8 mouse cellular contexts compared by ENCODE assay signal in the genomic region with DNA sequence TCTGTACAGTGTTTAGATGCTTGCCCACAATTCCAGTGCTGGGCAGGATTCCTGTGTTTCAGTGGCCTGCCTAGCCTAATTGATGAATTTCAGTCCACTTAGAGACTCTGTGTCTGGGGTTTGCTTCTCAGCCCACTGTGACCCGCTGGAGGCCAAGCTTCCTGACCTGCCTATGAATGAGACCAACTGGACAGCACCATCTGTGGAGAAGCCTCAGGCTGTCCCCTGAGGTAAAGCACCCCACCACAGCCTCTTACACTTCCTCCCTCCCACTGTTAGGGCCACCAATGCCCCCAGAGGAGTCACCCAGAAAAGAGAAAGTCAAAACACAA. TPM values are rescaled to one million over a fixed set of nuclear protein-coding genes. Genes with fewer than 3 reads are reported as not detected.
DNase-seq lines count a peak whose midpoint lies in the region; ATAC-seq and TF ChIP-seq lines count a peak whose summit lies in the region.

No protein-coding gene starts in this region.

- no peaks in the 10 kb centered on the region for H3K27me3 ChIP-seq in megakaryocyte, embryonic 14.5 days (replicated peaks)
- no peaks in the 10 kb centered on the region; the same call in 1 of the 2 replicates for H3K27me3 ChIP-seq in limb, embryonic 12.5 days
- H3K27me3 ChIP-seq in small intestine, adult 2 months (ENCODE audit: control insufficient read depth, insufficient read depth, low read length): no peaks in the 10 kb centered on the region

- H3K4me3 ChIP-seq in megakaryocyte, embryonic 14.5 days (replicated peaks): peak overlapping the region; percentile 88
- H3K4me3 ChIP-seq in limb, embryonic 12.5 days (replicated peaks): peak overlapping the region; percentile 31
- peak overlapping the region; percentile 48 for H3K4me3 ChIP-seq in small intestine, adult 2 months (ENCODE audit: low read depth, low read length)

- WGBS in limb, embryonic 12.5 days: 20% methylated on average over 1 of the region's 1 CpGs
- WGBS in small intestine, adult 2 months: 29% methylated on average over 1 of the region's 1 CpGs

- no peak overlapping the region; the same call in 1 of the 2 replicates for H3K9ac ChIP-seq in limb, embryonic 12.5 days (replicated peaks)

- TF ChIP-seq POLR2A in small intestine, adult 2 months (IDR thresholded peaks at IDR 0.05; ENCODE audit: low read depth, low read length): no peak

- H3K4me1 ChIP-seq in megakaryocyte, embryonic 14.5 days: peaks cover 54% of the 10 kb centered on the region
- peaks cover 19% of the 10 kb centered on the region for H3K4me1 ChIP-seq in limb, embryonic 12.5 days (replicated peaks)
- H3K4me1 ChIP-seq in small intestine, adult 2 months (ENCODE audit: control insufficient read depth, insufficient read depth, insufficient read length, low read length): peaks cover 10% of the 10 kb centered on the region

- 0 out of 2 replicates have a peak, but pooled peaks have one; percentile 56 for ATAC-seq in cerebellum, adult (ENCODE audit: insufficient number of reproducible peaks, low FRiP score, low TSS enrichment)
- ATAC-seq in megakaryocyte, adult 5-6 weeks (ENCODE audit: poor library complexity, severe bottlenecking): no peak
- peak; percentile 23 for ATAC-seq in limb, embryonic 12.5 days (ENCODE audit: insufficient number of reproducible peaks, insufficient read depth, low FRiP score, low TSS enrichment, low read depth)

- DNase-seq in cerebellum, adult 9-11 months: no peak
- DNase-seq in spleen, adult 18-20 months: no peak
- no peak for DNase-seq in right cerebral cortex, postnatal 4 days

- H3K4me2 ChIP-seq in limb, embryonic 12.5 days: peak overlapping the region; percentile 62

- no peak for TF ChIP-seq CTCF in small intestine, adult 2 months (IDR thresholded peaks at IDR 0.05; ENCODE audit: extremely low read depth, insufficient read length, insufficient replicate concordance, low read depth, low read length)

- H3K27ac ChIP-seq in limb, embryonic 12.5 days: peak overlapping the region; percentile 62
- no peak overlapping the region for H3K27ac ChIP-seq in small intestine, adult 2 months (ENCODE audit: insufficient read depth, low read depth, low read length)

- peaks cover 4% of the 10 kb centered on the region for H3K36me3 ChIP-seq in megakaryocyte, embryonic 14.5 days (replicated peaks; ENCODE audit: low read length)
- H3K36me3 ChIP-seq in limb, embryonic 12.5 days: no peaks in the 10 kb centered on the region
- no peaks in the 10 kb centered on the region for H3K36me3 ChIP-seq in small intestine, adult 2 months (ENCODE audit: control insufficient read depth, insufficient read depth, low read length)

- H3K9me3 ChIP-seq in megakaryocyte, embryonic 14.5 days: peaks cover 15% of the 10 kb centered on the region
- peaks cover 4% of the 10 kb centered on the region; the same call in 1 of the 2 replicates for H3K9me3 ChIP-seq in limb, embryonic 12.5 days

RNA-seq across cellular contexts. Expression of a gene that starts 54.8 kb away (rescaled TPM):
- not detected in 2 replicates for polyA plus RNA-seq in megakaryocyte, embryonic 14.5 days (2012; ENCODE audit: insufficient read depth, low replicate concordance)
- total RNA-seq in megakaryocyte, adult 5-6 weeks (2015): not detected in 2 replicates
- total RNA-seq in megakaryocyte, adult 5-6 weeks (2017): not detected in 2 replicates
- polyA plus RNA-seq in limb, embryonic 12.5 days (2016; fragmentation: Nextera tagmentation; extraction: Ambion mirVana): 0.34 and 0.88 TPM in 2 replicates
- polyA plus RNA-seq in small intestine, adult 2 months (2012; rRNA removed): 0.14 and 0.15 TPM in 2 replicates

RNA-seq across cellular contexts. Expression of a gene that starts 55.1 kb away (rescaled TPM):
- polyA plus RNA-seq in megakaryocyte, embryonic 14.5 days (2012; ENCODE audit: insufficient read depth, low replicate concordance): 56.7 and 83.3 TPM in 2 replicates
- 16.8 and 18.9 TPM in 2 replicates for total RNA-seq in megakaryocyte, adult 5-6 weeks (2015)
- total RNA-seq in megakaryocyte, adult 5-6 weeks (2017): 18.3 and 19.1 TPM in 2 replicates
- polyA plus RNA-seq in limb, embryonic 12.5 days (2016; fragmentation: Nextera tagmentation; extraction: Ambion mirVana): 74.5 and 79.1 TPM in 2 replicates
- 2.7 and 2.8 TPM in 2 replicates for polyA plus RNA-seq in small intestine, adult 2 months (2012; rRNA removed)

Comparison
In these comparisons a context has a peak if more than half of its experiments do, and no peak if none do; other contexts are left out.
1. H3K4me3 ChIP-seq: peak in every context shown above with its lines; median percentile 88 in megakaryocyte, embryonic 14.5 days; 48 in small intestine, adult 2 months; 31 in limb, embryonic 12.5 days.
2. RNA of a gene that starts 55.1 kb away (polyA plus RNA-seq): 74.5 to 79.1 TPM in limb, embryonic 12.5 days and 56.7 to 83.3 TPM in megakaryocyte, embryonic 14.5 days; 2.7 to 2.8 TPM in small intestine, adult 2 months; every median in the first group is over 10 times any median in the second.